Mouse (Mus musculus): Measurements from ENCODE around the gene Bicra.

GRCm38 (mm10) chr7:16046101-16046480, 1.6 kb downstream of the Bicra start:
- no peak for TF ChIP-seq CTCF (IDR thresholded peaks at IDR 0.05; ENCODE audit: insufficient read depth, low read length)
- no peak for TF ChIP-seq POLR2A (IDR thresholded peaks at IDR 0.05; ENCODE audit: borderline replicate concordance, extremely low read depth, low read depth, low read length)

All from lung, adult 2 months (tissue).